Mouse (Mus musculus) CH12.LX (cell line): ENCODE measurements around the gene Zcchc9. TPM values are rescaled to one million over a fixed set of nuclear protein-coding genes. Genes with fewer than 3 reads are reported as not detected.

Experiments
- DNase-seq: peaks from one replicate; pipeline ENCODE4 v3.0.0-alpha.2; 2013; ENCODE audit errors: extremely low read depth
- H3K27ac ChIP-seq: 2 replicates; pipeline ENCODE4 v1.5.1; 2012; ENCODE audit warnings: low read depth, mild to moderate bottlenecking, control low read depth, moderate library complexity; ENCODE audit not compliant: insufficient read depth
- H3K27me3 ChIP-seq: replicated peaks from 2 replicates; pipeline ENCODE3; 2012; ENCODE audit warnings: inconsistent platforms
- H3K36me3 ChIP-seq, 2 experiments: replicated peaks in 1 of 2; 2 replicates each; pipeline versions ENCODE3 to v1.6.1; 2012; ENCODE audit warnings: inconsistent platforms in 1 of 2, low read length in 1 of 2, mild to moderate bottlenecking in 1 of 2, mixed read lengths in 1 of 2, moderate library complexity in 1 of 2; ENCODE audit not compliant: control insufficient read depth in 1 of 2, insufficient read depth in 1 of 2
- H3K4me1 ChIP-seq, 2 experiments: 2 replicates each; pipeline ENCODE4 v1.6.1; 2012; ENCODE audit warnings: inconsistent platforms in 1 of 2, moderate library complexity in 1 of 2; ENCODE audit not compliant: insufficient read depth in 2 of 2, control insufficient read depth in 1 of 2
- H3K4me2 ChIP-seq: 2 replicates; pipeline ENCODE4 v1.6.1; 2012; ENCODE audit warnings: low read depth, mild to moderate bottlenecking, control low read depth; ENCODE audit not compliant: poor library complexity, insufficient read depth, severe bottlenecking
- H3K4me3 ChIP-seq, 3 experiments: fragments of 150-350 bp in 1 of 3; sonication (generic) in 1 of 3; replicated peaks in 1 of 3; 2 replicates each; pipeline versions ENCODE3 to v1.5.1; 2011 to 2012; ENCODE audit warnings: low read depth in 2 of 3, low read length in 2 of 3, mild to moderate bottlenecking in 2 of 3, moderate library complexity in 2 of 3, control low read depth in 1 of 3, improper control_type of control experiment in 1 of 3, inconsistent platforms in 1 of 3, mixed read lengths in 1 of 3; ENCODE audit not compliant: poor library complexity in 1 of 3
- H3K79me2 ChIP-seq: replicated peaks from 2 replicates; pipeline ENCODE4 v1.6.1; 2012; ENCODE audit warnings: mild to moderate bottlenecking, moderate library complexity; ENCODE audit not compliant: control insufficient read depth, poor library complexity, insufficient read depth, severe bottlenecking; ENCODE audit errors: extremely low read depth
- H3K9ac ChIP-seq: 2 replicates; pipeline ENCODE4 v1.6.1; 2012; ENCODE audit warnings: low read depth, mild to moderate bottlenecking, control low read depth, moderate library complexity; ENCODE audit not compliant: insufficient read depth
- H3K9me3 ChIP-seq: replicated peaks from 2 replicates; pipeline ENCODE3; 2012; ENCODE audit warnings: low read length, inconsistent platforms, mixed read lengths
- BHLHE40 ChIP-seq: IDR thresholded peaks from 2 replicates; pipeline ENCODE4 v1.6.1; 2011; ENCODE audit warnings: mild to moderate bottlenecking, low read depth, low read length, improper control_type of control experiment
- E2F4 ChIP-seq: IDR thresholded peaks from 2 replicates; pipeline ENCODE4 v1.6.1; 2011; ENCODE audit warnings: low read depth, low read length, improper control_type of control experiment; ENCODE audit not compliant: insufficient replicate concordance
- GABPA ChIP-seq: IDR thresholded peaks from 2 replicates; pipeline ENCODE4 v1.6.1; 2012; ENCODE audit warnings: low read depth, low read length, improper control_type of control experiment, inconsistent platforms; ENCODE audit not compliant: insufficient replicate concordance
- HCFC1 ChIP-seq: IDR thresholded peaks from 2 replicates; pipeline ENCODE4 v1.6.1; 2012; ENCODE audit warnings: low read depth, mild to moderate bottlenecking, inconsistent platforms, low read length, improper control_type of control experiment
- IRF4 ChIP-seq: IDR thresholded peaks from 2 replicates; pipeline ENCODE4 v1.6.1; 2014; ENCODE audit warnings: low read depth, mild to moderate bottlenecking, inconsistent platforms, low read length, improper control_type of control experiment
- JUN ChIP-seq: IDR thresholded peaks from 2 replicates; pipeline ENCODE4 v1.6.1; 2011; ENCODE audit warnings: low read depth, mild to moderate bottlenecking, low read length, improper control_type of control experiment, moderate library complexity; ENCODE audit not compliant: insufficient read depth
- KAT2A ChIP-seq: IDR thresholded peaks from 2 replicates; pipeline ENCODE4 v1.6.1; 2012; ENCODE audit warnings: low read length, improper control_type of control experiment, inconsistent platforms; ENCODE audit not compliant: insufficient replicate concordance
- MAX ChIP-seq: IDR thresholded peaks from 2 replicates; pipeline ENCODE4 v1.6.1; 2011; ENCODE audit warnings: low read length, improper control_type of control experiment
- MAZ ChIP-seq: IDR thresholded peaks from 2 replicates; pipeline ENCODE4 v1.6.1; 2012; ENCODE audit warnings: low read depth, mild to moderate bottlenecking, inconsistent platforms, low read length, improper control_type of control experiment, moderate library complexity
- MEF2A ChIP-seq: IDR thresholded peaks from 2 replicates; pipeline ENCODE4 v1.6.1; 2014; ENCODE audit warnings: low read depth, mild to moderate bottlenecking, inconsistent platforms, low read length, improper control_type of control experiment, borderline replicate concordance
- MYC ChIP-seq: IDR thresholded peaks from 2 replicates; pipeline ENCODE4 v1.6.1; 2011; ENCODE audit warnings: low read depth, mild to moderate bottlenecking, improper control_type of control experiment, low read length
- RAD21 ChIP-seq: IDR thresholded peaks from 2 replicates; pipeline ENCODE4 v1.6.1; 2011; ENCODE audit warnings: low read depth, mild to moderate bottlenecking, low read length, improper control_type of control experiment, moderate library complexity
- RCOR1 ChIP-seq: conservative IDR thresholded peaks from 2 replicates; pipeline ENCODE4 v1.6.1; 2012; ENCODE audit warnings: low read depth, mild to moderate bottlenecking, inconsistent platforms, low read length, improper control_type of control experiment
- TBP ChIP-seq: conservative IDR thresholded peaks from 2 replicates; pipeline ENCODE4 v1.6.1; 2011; ENCODE audit warnings: low read depth, low read length, improper control_type of control experiment
- UBTF ChIP-seq: IDR thresholded peaks from 2 replicates; pipeline ENCODE4 v1.6.1; 2012; ENCODE audit warnings: low read depth, mild to moderate bottlenecking, inconsistent platforms, low read length, improper control_type of control experiment, moderate library complexity
- USF1 ChIP-seq: IDR thresholded peaks from 2 replicates; pipeline ENCODE4 v1.6.1; 2014; ENCODE audit warnings: low read depth, mild to moderate bottlenecking, inconsistent platforms, low read length, improper control_type of control experiment
- ZC3H11A ChIP-seq: IDR thresholded peaks from 2 replicates; pipeline ENCODE4 v1.6.1; 2012; ENCODE audit warnings: low read depth, mild to moderate bottlenecking, inconsistent platforms, low read length, improper control_type of control experiment
- ZMIZ1 ChIP-seq: IDR thresholded peaks from 2 replicates; pipeline ENCODE4 v1.6.1; 2012; ENCODE audit warnings: low read depth, mild to moderate bottlenecking, inconsistent platforms, low read length, improper control_type of control experiment
- ZNF384 ChIP-seq: IDR thresholded peaks from 2 replicates; pipeline ENCODE4 v1.6.1; 2012; ENCODE audit warnings: low read depth, low read length, improper control_type of control experiment, inconsistent platforms
- dilution Hi-C: fragments of 300-500 bp; cut with MboI; formaldehyde crosslinking; loops from 2 replicates; pipeline ENCODE4 v1.14.3; 2020; ENCODE audit warnings: low sequenced_read_pairs; ENCODE audit not compliant: extremely low pct_unique_long_range_greater_than_20kb, extremely low pct_ligation_motif_present
- in situ Hi-C: fragments of 300-500 bp; cut with MboI; formaldehyde crosslinking; loops from 3 replicates; pipeline ENCODE4 v1.14.3; 2019; ENCODE audit warnings: low sequenced_read_pairs, low pct_ligation_motif_present, low pct_unique_long_range_greater_than_20kb, mixed read lengths
- polyA plus RNA-seq: library from polyadenylated mRNA; unstranded; fragments of >175 nt; gene quantifications from 2 replicates; pipeline ENCODE4 v1.2.1, GENCODE M21; 2012; ENCODE audit warnings: low read depth; ENCODE audit not compliant: insufficient read length
- total RNA-seq, 2 experiments: library from RNA; depleted of rRNA; stranded (reverse); fragments of 300-350 nt in 1 of 2; fragments of >200 nt in 1 of 2; gene quantifications; 2 replicates each; pipeline ENCODE4 v1.2.3; 2012 to 2014

The Zcchc9 gene
- total and polyA plus RNA-seq, 3 experiments: 41.6 to 89.1 (median 47.9) TPM

GRCm38 (mm10) chr13:91778092-91778491 lies 29.4 kb downstream of the Zcchc9 start:
- TF ChIP-seq GABPA (no peak), MAX (no peak), E2F4 (no peak), ZC3H11A (no peak), IRF4 (no peak), KAT2A (no peak), HCFC1 (no peak), MYC (no peak), UBTF (no peak), MAZ (no peak), RCOR1 (no peak), BHLHE40 (no peak), RAD21 (no peak), JUN (no peak), TBP (no peak), USF1 (no peak), ZMIZ1 (no peak), MEF2A (no peak), ZNF384 (no peak)
- TF ChIP-seq, all 38 proteins: peak for 0
- no peaks in the 10 kb centered on the region for H3K4me1 ChIP-seq
- peaks cover 0 to 14% of the 10 kb centered on the region in 2 experiments for H3K36me3 ChIP-seq
- H3K79me2 ChIP-seq: no peaks in the 10 kb centered on the region
- H3K4me3 ChIP-seq: no peak overlapping the region
- no peak for DNase-seq
- no peak overlapping the region for H3K9ac ChIP-seq
- no peak overlapping the region for H3K27ac ChIP-seq
- no peak overlapping the region for H3K4me2 ChIP-seq
- dilution Hi-C loops: no loop called here
- in situ Hi-C loops: no loop called here
- H3K9me3 ChIP-seq: no peaks in the 10 kb centered on the region
- no peaks in the 10 kb centered on the region for H3K27me3 ChIP-seq
